Mouse (Mus musculus) kidney, adult 2 months (tissue): Measurements from ENCODE around the gene Ildr1.

Source experiments
- CTCF ChIP-seq: fragments of 200-500 bp; conservative IDR thresholded peaks from 2 replicates; pipeline ENCODE4 v1.5.1; 2011; ENCODE audit warnings: low read depth, mild to moderate bottlenecking, control low read depth, low read length, moderate library complexity, mixed read lengths; ENCODE audit not compliant: insufficient read depth, insufficient read length
- POLR2A ChIP-seq: fragments of 200-500 bp; IDR thresholded peaks from one replicate; pipeline ENCODE4 v1.6.1; 2011; ENCODE audit warnings: low read depth, low read length, control low read depth

- TF ChIP-seq CTCF (no peak), POLR2A (no peak)
Measured at GRCm38 (mm10) chr16:36665782-36666181, 28.0 kb upstream of the Ildr1 start, which contains the start of gene Cd86.
